Mouse (Mus musculus): ENCODE data around the gene Rnf103.
"Not testable (repeated sequence)": the region's sequence is repeated elsewhere in the genome, so short reads cannot be mapped to it uniquely, and the experiment has no call there.

Rnf103 gene

DNA sequence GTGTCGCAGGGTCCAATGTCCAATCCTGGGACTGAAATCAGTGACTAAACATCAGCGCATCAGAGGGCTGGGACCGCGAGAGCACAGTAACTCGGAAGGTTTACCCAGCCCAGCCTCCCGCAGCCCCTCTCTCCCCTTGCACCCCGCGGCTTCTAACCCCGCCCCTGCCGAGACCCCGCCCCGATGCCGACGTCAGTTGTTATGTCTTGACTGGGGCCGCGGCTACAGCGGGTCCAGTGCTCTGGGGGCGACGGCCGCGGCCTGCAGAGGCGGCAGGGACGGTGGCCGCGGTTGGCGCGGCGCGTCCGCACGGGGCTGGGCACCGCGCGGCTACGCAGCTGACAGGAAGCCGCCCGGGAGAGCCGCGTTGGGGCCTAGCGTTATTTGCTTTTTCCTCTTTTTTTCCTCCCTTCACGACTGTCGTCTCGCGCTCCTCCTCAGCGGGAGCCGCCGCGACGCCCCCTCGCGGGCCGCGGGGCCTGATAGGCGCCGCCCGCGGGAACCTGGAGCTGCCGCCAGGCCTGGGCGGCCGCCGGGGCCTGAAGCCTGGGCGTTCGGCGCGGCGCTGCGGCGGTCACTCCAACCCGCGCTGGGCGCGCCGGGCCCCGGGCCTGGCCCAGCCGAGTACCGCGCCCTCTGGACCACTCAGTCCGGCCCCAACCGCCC is at the start of gene Rnf103:
Gene Rnf103 (plus strand): TSS at position 220 of the 666 bp plus-strand sequence.
- DNase-seq (ENCODE audit: low spot score in 2 of 2), result peak; percentile 93 to 95

DNA sequence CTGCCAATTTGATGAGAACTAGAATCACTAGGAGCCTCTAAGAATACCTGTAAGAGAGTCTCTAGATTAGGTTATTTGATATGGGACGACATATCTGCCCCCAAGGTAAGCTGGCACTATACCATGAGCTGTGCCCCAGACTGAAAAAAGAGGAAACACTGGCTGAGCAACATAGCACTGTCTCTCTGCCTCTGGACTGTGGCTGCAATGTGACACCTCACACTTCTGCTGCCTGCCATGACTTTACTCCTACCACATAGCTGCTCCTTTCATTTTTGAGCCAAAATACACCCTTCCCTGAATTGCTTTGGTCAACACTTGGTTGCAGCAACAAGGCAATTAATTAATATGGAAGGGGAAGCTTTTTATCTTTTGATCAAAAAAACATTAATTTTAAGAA is 48.9 kb upstream of the Rnf103 start:
- DNase-seq (ENCODE audit: low spot score in 2 of 2), result no peak

DNA sequence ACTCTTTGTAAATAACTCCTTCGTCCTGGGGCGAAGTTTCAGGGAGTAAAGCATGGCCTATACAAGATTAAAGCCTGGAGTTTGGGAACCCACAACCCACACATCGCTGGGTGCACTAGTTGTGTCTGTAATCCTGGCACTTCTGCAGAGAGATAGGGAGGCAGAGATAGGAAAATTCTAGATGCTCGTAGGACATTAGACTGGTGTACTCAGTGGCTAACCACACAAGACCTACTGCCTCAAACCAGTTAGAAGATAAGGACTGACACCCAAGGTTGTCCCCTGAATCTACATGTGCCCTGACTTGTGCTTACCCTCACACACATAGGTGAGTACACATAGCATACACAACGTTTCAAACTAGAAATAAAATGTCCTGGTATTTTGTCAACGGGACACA is 48.1 kb upstream of the Rnf103 start:
- no peak for DNase-seq (ENCODE audit: low spot score in 2 of 2)

DNA sequence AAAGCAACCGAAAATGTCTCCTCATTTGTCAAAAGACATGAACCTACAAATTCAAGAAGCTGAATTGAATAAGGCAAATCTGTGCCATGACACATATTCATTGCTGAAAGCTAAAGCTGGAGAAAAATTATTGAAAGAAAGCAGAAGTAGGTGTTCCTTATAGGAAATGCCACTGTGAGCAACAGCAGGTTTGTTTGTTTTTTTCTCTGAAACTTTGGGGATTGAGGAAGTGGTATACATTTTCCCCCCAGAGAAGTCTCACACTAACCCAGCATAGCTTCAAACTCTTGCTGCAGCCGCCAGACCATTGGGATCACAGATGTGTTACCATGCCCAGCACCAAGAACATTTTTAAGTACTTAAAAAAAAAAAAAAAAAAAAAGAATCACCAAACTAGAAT is 40.9 kb upstream of the Rnf103 start:
- DNase-seq (ENCODE audit: low spot score in 2 of 2), result no peak

DNA sequence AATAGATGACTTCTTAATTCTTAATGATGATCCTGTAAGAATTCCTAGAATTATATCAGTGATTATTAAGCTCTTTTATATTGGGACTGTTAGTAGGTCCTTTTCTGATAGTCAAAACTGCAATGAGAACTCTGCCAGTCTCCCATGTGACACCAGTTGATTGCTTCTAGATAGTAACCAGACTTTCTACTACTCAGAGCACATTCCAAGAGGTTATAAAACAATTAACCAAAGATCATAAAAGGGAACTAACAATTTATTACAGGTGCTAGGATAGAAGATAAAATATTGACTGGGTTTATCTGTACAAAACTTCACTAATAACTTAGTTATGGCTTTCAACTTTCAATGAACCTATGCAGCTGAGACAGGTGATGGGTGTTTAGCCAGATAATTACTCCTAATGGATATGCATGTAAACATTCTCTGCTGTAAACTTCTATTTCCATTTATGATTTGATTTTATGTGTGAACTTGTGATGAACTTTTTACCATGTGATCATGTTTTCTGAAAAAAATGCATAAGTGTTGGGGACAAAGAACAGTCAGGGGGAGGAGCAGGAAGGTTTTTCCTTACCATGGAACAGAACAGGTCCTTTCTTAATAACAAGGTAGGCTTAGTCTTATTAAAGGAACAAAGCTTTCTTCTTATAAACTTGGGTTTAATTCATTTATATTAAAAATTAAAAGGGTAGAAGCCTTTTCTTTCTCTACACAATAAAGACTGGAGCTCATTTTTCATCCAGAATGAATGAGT is 39.5 kb upstream of the Rnf103 start:
- not testable (repeated sequence) for DNase-seq (ENCODE audit: low spot score in 2 of 2)

DNA sequence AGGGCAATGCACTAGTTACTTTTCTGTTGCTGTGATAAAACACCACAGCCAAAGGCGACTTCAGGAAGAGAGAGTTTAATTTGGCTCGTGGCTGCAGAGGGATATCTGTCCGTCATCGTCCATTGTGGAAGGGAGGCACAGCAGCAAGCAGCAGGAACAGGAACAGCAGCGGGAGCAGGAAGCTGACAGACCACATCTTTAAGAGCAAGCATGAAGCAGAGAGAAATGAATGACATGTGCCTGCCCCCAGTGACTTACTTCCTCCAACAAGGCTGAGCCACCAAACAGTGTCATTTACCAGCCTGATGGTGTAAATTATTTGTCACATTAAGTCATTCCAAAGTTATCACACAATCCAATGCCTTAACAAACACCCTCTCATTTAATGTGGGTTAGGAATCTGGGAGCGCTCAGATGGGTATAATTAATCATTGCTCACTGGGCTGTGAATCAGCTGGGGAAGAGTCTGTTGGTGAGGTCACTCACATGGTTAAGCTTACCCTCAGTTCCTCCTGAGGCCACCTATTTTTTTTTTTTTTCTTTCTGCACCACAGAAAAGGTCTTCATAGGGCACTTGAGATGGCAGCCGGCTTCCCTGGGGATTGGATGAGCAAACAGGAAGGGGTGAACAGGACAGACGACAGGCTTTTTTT is 35.6 kb upstream of the Rnf103 start:
- DNase-seq (ENCODE audit: low spot score in 2 of 2), result no peak

DNA sequence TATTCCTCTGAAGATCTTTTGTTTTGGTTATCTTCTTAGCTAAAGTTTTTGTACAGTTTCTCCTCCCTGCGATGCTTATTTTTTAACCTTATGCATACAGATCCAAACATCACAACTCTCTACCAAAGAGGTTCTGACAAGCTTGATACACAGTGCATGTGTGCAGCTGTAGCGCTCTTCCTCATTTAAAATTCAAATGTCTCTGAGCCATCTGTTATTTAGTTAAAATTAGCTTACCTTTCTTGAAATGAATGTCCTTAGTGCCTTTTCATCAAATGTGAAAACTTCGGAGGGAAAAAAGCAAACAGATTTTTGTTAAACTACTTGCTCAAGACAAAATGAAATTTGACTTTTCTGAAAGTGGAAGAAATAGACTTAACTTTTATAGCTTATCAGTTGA is 28.5 kb upstream of the Rnf103 start:
- DNase-seq (ENCODE audit: low spot score in 2 of 2), result no peak

DNA sequence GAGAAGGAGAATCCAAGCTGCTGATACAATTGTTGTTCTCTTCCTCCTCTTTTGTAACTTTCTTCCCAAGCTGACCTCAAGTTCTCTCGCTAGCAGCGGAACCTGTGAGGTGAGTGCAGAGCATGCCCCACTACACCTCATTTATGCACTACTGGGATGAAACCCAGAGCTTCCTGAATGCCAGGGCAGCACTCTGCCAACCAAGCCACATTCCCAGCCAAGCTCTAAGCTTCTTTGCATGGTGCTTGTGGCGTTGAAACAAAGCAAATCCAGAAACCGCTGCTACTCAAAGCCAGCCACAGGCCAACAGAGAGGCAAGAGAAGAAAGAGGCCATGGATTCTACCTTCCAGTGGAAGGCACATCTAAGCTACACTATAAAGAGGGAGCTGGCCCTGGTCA is 25.9 kb upstream of the Rnf103 start:
- DNase-seq (ENCODE audit: low spot score in 2 of 2), result no peak

DNA sequence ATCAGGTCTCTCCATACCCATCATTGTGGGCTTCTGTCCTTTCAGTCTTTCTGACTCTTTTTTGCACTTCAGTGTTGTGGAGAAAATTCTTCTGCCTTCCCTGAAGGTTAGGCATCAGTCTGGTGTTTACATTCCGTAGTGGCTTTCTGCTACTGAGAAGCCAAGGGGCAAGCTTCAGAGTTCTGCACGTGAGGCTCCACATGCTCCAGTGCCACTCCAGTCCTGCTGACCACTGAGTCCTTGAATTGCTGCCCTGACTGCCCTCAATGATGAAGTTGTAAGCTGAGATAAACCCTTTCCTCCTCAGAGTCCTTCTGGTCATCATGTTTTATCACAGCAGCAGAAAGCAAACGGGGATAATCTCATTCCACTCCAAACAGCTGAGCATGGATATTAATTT is 24.4 kb upstream of the Rnf103 start:
- DNase-seq (ENCODE audit: low spot score in 2 of 2), result no peak

DNA sequence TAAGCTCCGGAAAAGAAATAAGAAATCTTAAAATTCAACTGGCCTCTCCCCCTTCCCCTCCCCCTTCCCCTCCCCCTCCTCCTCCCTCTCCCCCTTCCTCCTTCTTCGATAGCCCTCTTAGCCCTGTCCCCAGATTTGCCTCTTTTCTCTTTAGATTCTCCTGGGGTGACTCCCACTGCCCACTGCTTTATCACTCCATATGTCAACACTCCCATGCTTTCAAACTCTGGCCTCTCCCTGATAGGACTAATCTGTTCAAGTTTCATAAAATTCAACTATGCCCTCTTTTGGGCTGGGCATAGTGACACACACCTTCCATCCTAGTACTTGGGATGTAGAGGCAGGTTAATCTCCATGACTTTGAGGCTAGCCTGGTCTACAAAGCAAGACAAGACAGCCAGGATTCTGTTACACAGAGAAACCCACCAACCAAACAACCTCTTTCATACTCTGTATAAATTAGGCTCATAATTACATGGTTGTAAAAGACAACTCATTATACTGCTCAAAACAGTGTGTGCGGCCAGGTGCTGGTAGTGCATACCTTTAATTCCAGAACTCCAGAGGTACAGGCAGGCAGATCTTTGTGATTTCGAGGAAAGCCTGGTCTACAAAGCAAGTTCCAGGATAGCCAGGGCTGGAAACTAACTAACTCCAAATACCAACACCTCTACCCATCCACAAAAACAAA is 21.7 kb upstream of the Rnf103 start:
- DNase-seq (ENCODE audit: low spot score in 2 of 2), result no peak

DNA sequence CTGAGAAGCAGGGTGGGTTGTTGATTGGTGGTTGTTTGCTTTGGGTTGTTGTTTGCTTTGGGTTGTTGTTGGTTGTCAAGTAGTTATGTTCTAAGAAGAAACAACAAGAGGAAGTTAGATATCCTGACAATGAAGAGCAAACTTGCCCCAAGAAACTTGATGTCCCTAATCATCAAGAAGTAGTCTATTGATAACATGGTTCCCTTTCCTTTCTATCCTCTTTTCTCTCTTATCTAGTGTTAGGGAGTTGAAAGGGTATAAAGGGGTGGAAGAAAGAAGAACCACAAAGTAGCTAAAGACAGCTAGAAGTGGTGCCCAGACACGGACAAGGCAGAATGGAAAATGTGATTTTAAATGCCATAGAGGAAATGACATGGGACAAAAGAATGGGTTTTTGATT is 20.9 kb upstream of the Rnf103 start:
- no peak for DNase-seq (ENCODE audit: low spot score in 2 of 2)

DNA sequence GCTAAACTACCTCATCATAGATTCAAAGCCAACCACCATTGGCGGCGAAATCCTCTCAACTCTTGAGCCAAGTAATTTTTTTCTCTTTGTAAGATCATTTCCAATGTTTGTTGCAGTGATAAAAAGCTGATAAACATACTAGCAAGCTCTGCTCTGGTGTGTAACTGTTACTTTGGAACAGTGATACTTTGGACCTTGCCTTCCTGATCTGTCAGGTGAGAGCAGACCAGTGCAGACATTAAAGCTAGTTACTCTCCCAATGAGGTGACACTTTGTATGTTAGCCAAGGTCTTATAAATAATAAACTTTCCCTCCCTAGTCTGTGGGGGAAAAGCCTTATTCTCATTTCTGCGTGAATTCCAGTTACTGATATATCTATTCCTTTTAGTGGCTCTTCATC is 18.1 kb upstream of the Rnf103 start:
- no peak for DNase-seq (ENCODE audit: low spot score in 2 of 2)

DNA sequence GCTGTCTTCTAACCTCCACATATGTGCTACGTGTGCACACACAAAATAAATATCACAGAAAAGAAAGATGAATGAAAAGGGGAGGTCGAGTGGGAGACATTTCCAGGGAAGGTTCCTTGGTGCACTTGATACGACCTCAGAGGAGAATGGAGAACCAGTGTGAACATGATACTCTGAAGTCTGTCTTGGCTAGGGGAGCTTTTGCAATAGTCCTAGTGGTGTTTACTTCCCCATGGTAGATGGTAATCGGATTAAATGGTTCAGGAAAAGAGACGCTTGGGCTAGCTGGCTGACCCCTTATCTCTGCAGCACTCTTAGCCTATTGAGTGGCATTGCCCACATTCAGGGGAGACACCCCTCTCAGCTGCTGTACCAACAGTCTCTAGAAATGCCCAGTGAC is 16.9 kb upstream of the Rnf103 start:
- no peak for DNase-seq (ENCODE audit: low spot score in 2 of 2)

DNA sequence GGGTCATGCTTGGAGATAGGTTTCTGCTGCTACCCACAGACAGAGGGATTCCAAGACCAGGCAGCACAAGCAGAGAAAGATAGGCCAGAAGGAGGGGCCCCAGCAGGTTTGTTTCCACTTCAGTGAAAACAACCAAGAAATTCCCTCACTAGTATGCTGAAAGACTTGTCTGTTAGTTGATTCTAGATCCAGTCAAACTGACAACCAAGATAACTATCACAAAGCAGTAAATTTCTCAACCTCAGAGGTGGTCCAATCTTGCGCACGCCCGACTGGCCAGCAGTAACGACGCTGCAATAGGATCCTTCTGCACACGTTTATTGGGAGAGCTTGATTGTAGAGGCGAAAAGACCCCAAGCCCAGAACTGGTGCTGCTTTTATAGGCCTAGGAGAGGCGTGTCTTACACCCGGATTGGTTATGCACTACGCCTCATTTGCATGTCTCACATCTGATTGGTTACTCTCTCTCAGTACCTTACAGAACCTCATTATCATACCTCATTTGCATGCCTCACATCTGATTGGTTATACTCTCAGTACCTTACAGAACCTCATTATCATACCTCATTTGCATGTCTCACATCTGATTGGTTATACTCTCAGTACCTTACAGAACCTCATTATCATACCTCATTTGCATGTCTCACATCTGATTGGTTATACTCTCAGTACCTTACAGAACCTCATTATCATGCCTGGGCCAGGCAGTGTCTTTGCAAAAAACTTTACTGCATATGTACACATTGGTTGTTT is 14.7 kb upstream of the Rnf103 start:
- not testable (repeated sequence) for DNase-seq (ENCODE audit: low spot score in 2 of 2)

DNA sequence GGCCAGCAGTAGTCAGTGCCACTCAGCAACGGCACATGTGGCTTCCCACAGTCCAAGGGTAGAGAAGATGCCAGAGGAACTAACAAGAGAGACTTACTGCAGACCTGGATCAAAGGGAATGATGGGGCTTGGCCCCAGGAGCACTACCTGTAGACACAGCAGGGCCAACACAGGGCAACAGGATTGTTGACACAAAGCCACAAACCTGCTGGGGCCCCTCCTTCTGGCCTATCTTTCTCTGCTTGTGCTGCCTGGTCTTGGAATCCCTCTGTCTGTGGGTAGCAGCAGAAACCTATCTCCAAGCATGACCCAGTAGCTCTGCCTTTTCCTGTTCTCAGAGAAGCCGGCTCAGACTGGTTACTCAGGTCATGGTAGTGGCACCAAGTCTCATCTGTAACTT is 14.1 kb upstream of the Rnf103 start:
- DNase-seq (ENCODE audit: low spot score in 2 of 2), result not testable (repeated sequence)

DNA sequence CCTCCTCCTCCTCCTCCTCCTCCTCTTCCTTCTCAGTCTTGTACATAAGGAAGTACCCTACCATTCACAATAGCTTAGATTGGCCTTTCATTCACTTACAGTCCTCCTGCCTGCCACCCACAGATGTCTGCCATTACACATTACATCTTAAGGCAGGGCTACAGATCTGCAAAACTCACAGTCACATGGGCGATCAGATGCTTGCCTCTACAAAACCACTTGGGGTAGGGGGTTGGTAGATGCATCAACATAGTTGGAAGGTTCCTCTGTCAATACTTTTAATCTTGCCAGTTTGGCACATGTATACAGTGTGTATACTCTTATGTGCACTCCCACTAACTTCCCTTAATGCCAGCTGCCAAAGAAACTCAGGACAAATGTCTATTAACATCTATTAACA is 13.6 kb upstream of the Rnf103 start:
- DNase-seq (ENCODE audit: low spot score in 2 of 2), result no peak

DNA sequence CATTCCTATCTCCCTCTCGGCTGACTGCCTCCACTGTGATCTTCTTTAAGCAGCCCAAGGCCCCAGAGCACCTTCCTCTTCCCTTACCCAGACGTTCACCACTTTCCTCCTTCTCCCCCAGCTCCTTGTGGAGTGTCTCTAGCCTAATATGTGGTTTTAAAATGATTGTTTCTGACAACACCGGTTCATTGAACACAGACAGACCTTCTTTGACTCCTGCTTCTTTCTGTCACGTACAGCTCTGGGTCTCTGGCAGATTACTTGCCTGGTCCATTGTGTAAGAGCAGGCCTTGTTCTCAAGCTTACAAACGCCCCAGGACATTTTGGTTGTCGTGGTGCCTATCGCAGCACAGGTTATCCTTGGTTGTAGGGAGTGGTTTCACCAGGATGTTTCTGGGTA is 12.6 kb upstream of the Rnf103 start:
- DNase-seq (ENCODE audit: low spot score in 2 of 2), result no peak

DNA sequence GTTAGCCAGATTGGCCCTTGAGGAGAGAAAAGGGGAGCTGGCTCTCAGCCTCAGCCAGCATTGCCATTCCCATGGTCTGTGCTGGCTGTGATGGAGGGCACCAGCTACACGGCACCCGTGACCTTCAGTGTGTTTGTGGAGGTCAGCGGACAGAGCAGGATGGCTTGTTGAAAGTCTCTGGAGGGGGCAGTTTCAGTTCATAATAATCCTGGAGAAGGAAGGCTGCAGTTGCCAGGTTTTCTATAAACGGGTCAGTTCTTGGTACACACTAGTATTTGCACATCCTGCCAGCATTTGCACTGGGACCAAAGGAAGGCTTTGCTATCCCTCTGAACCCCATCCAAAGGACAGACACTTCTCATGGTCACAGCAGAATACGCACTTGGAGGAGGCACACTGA is 8.4 kb upstream of the Rnf103 start:
- DNase-seq (ENCODE audit: low spot score in 2 of 2), result no peak

DNA sequence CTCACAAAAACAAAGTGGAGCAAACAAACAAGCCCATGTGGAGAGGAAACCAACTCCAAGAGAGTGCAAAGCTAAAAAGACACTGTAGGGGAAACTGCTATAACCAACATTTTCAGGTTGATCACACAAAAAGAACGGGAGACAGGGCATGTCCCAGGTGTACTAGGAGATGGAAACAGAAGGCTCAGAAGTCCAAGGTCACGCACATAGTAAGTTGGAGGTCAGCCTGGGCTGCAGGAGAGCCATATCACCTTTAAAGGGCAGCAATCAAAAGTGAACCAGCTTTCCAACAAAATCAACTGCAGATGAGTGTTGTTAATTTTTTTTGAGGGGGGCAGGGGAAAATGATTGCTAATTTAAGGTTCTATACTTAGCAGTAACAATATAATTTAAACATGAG is 7.5 kb upstream of the Rnf103 start:
- no peak for DNase-seq (ENCODE audit: low spot score in 2 of 2)

DNA sequence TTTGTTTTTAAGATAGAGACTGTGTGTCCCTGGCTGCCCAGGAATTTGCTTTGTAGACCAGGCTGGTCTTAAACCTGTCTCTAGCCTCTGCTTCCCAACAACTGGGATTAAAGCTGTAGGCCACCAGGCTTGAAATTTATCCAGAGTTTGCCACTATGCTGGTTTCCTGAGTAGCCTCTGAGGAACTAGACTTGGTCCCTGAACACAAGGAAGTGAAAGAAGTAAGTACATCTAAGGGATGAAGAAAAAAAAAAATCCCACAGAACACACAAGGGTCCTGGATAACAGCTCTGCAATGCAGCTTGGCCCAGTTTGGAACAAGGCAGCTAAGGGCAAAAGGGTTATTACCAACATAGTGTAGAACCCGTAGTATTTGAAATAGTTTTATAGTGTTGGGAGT is 6.8 kb upstream of the Rnf103 start:
- no peak for DNase-seq (ENCODE audit: low spot score in 2 of 2)

DNA sequence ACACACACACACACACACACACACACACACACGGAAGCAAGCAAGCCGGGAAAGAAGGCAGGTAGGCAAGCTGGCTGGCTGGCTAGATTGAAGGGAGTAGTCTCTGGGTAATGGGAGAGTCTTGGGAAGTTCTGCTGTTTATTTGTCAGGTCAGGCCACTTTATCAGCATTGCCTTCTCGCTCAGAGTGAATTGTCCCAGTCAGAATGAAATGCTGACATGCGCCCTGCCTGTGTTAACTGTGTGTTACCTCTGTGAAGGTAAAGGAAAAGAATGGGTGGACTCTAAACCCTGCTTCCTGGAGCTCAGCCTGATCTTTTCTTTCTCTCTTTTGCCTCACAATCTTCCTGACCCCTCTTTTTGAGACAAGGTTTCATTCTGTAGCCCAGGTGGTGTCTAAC is 5.7 kb upstream of the Rnf103 start:
- no peak for DNase-seq (ENCODE audit: low spot score in 2 of 2)

DNA sequence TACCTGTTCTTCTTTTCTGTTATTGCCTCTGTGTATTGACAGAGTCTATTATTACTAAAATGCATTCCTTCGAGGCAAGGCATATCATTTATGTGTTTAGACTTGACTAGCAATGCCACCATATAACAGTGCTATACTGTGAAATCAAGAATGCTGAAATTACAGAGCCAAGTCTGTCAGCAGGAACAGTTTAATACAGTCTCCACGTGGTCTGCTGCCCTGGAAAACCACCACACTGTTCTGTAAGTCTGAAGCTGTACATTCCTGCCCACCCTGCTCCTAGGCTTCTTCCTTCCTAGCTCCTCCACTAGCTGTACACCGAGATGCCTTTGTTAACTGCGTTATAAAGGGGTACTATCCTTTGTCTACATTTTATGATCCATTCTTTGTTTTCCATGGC is 1.6 kb upstream of the Rnf103 start:
- no peak for DNase-seq (ENCODE audit: low spot score in 2 of 2)

Data from heart, adult 9 months (tissue).